Mouse (Mus musculus) ES-Bruce4 (cell line): Measurements from ENCODE around the gene Rundc3a.

ENCODE experiments used
- CTCF ChIP-seq: IDR thresholded peaks from one replicate; pipeline ENCODE4 v1.8.1; 2011; ENCODE audit warnings: low read depth, low read length
- EP300 ChIP-seq: IDR thresholded peaks from 2 replicates; pipeline ENCODE4 v1.6.1; 2011; ENCODE audit warnings: low read depth, low read length; ENCODE audit not compliant: insufficient read depth
- POLR2A ChIP-seq: IDR thresholded peaks from one replicate; pipeline ENCODE4 v1.8.1; 2011; ENCODE audit warnings: low read length; ENCODE audit not compliant: insufficient read depth

GRCm38 (mm10) chr11:102373646-102374045, 19.6 kb upstream of the Rundc3a start:
- TF ChIP-seq CTCF (no peak), POLR2A (no peak), EP300 (0 out of 2 replicates have a peak, but pooled peaks have one; percentile 11)
